Mouse (Mus musculus): ENCODE measurements around the gene Kif3c.
A peak's percentile ranks its signal among the peaks of the same experiment; 100 is the strongest.

Kif3c gene

DNA sequence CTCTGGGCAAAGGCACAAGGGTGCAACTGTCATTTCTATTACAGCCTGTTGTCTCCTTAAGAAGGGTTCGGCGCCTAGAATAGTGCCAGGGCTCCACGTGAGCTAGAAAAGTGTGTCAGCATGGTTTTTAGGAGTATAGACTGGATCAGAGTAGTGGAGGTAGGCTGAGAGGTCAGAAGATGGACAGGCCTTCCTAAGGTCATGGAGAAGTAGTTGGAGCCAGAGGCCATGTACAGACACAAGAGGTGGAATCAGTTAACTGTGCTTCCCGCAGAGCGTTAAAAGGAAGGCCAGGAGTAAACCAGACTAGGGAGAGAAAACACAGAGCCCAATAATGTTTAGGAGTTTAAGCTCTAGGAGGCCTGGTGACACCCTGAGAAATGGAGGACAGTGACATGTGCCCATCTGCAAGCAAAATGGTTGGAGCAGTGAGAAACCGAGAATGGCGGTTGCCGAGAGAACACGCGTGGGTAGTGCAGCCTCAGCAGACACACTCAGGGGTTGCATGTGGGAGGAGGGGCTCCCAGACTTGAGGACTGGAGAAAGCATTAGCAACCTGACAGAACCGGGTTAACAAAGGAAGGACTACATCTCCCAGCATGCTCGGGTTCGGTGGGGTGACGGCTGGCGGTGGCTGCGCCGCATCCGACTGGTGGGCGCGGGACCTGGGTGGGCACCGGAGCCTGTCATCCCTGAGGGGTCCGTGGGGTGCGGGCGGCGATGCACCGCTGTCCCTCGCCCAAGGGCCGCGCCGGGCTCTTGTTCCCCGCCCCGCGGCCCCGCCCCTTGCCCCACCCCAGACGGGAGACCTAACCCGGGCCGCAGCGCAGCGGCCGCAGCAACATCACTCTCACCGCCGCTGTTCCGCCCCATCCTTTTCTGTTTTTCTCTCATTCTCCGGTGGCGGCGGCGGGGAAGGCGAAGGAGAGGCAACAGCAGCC is at the start of gene Kif3c:
Kif3c (plus strand) TSS at position 625 of the 941 bp plus-strand sequence.
- peak; percentile 74 for DNase-seq (ENCODE audit: low spot score)

DNA sequence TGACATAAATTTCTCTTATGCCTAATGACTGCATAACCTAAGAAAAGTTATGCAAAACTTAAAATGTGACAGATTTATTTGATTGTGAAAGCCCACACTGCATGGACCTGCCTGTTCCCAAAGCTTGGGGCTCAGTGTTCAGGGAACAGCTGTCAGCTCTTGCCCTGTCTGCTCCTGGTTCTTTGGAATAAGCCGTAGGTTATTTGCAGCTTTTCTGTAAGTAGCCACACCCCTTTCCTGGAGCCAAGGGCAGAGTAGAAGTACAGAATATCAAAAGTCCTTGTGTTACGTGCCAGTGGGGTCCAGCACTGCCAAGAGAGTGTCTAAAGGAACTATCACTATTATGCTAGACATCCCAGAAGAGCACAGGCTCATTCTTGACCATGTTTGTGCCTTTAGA is 48.8 kb upstream of the Kif3c start:
- DNase-seq (ENCODE audit: low spot score) = no peak

DNA sequence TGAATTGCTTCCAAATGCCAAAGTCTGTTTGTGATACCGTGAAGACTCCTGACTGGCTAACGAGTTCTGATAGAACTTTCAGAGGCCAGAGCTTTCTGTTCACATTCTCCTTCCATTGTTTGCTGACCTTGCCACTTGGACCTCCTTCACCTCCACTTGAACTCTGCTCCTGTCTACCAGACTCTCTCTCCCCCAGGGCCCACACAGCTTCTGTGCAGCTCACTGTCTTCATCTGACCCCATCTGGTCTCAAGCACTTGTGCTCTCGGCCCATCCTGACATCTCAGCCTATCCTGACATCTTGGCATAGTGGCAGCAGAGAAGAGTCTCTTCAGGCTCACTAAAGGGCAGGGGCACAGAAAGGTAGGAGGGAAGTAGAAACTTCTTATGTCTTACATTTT is 48.0 kb upstream of the Kif3c start:
- DNase-seq (ENCODE audit: low spot score) = no peak

DNA sequence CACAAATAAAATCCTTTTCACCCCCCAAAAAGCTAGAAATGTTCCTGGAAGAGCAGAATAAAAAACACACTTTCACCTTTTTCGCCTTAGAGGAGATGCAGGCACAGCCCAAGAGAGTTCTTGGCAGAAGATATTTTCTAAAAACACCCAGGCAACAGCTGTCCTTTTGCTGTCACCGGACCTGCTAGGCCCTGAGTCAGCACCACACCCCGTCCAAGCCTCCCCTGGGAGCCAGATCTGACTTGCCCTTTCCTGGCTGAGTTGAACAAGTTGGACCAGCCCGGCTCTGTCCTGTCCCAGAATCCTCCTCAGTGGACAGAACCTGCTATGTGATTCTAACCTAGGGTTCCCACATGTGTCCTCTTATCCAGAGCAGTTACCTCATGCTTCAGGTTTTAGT is 45.6 kb upstream of the Kif3c start:
- no peak for DNase-seq (ENCODE audit: low spot score)

DNA sequence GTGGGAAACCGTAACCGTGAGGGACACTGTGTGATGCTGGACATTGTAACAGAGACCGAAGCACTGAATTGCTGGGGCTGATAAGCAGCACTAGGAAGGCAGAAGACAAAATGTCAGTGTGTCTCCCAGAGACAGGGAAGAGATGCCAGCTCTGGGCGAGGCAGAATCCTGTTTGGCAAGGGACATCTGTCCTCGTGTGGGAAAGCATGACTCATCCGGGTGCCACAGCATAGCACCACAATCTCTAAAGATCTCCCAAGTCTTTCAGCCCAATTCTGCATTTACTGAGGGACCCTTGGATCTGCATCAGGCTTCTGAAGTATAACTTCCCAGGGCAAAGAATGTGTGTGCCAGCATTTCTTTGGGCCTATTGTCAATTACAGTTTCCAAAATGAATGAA is 41.7 kb upstream of the Kif3c start:
- peak; percentile 71 for DNase-seq (ENCODE audit: low spot score)

DNA sequence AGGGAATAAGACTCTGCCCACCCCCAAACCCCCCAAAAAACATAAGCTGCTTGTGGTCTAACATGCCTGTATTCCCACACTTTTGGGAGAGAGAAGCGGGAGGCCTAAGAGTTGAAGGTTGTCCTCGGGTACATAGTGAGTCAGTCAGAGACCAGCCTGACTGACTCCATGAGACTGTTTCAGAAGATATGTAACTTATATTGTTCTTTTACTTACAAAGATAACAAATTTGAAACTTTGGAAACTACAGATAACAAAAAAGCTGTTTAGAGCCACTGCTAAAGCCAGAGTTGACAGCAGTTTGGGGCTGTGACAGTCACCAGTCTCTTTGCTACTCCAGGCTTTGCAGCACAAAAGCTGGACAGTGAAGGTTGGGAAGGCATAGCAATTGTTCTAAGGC is 39.7 kb upstream of the Kif3c start:
- DNase-seq (ENCODE audit: low spot score) = no peak

DNA sequence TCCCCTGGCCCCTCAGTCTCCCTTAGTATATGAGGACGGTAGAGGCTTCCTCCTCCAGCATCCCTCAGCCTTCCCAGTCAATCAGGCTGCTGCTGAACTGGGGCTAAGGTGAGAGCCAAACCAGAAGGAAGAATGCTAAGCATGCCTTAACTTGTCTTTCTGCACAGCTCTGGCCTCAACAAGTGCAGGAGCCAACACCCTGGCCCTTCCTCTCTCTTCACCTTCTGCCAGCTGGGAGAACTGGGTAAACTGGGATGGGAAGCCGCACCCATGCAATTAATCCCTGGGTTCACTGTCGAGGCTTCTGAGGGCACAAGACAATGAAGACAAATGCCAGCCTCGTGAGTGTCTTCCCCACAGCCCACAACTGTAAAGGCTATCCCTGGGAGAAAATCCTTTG is 35.3 kb upstream of the Kif3c start:
- no peak for DNase-seq (ENCODE audit: low spot score)

DNA sequence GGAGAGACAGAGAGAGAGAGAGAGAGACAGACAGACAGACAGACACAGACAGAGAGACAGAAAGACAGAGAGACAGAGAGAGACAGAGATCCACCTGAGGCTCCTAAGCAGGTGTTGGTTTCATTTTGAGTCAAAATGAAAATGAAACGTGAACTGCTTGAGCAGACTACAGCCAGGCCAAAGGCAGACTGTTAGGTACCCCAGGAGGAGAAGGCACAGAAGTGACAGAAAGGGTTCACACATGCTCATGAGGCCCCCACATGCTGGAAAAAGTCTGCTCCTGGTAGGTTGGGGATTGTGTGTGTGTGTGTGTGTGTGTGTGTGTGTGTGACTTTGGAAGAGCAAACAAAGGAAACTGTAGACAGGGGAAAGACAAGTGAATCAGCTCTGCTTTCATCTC is 26.0 kb upstream of the Kif3c start:
- no peak for DNase-seq (ENCODE audit: low spot score)

DNA sequence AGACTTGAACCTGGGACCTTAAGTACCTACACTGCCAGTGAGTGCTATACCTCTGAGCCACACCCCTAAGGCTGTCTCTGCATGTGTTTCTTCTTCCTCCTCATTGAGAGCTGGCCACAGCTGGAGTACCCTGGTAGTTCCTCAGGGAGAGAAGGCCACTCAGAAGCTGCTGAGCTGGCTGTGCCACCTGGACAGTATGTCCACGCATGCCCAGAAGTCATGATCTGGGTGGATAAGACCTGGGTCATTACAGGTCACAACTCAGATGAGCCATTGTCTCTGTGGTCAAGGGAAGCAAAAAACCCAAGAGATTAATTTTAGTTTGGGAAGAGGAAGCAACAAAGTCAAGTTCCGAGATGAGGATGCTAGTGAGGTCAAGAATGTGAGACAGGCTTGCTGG is 20.8 kb upstream of the Kif3c start:
- no peak for DNase-seq (ENCODE audit: low spot score)

DNA sequence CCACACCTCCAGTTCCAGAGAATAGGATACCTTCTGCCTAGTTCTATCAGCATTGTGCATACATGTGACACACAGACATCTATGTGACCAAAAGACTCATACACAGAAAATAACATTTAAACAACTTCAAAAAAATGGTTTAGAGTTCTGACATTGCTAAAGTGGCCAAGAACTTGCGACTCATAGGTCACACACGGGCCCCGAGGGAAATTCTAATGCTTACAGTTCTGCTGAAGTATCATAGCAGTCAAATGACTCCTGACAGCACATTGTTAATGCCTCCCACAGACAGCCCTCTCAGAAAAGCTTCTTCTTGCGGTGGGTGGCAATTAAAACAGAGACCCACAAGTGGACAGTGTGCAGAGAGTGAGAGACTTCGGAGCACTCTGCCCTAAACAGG is 19.9 kb upstream of the Kif3c start:
- DNase-seq (ENCODE audit: low spot score) = no peak

DNA sequence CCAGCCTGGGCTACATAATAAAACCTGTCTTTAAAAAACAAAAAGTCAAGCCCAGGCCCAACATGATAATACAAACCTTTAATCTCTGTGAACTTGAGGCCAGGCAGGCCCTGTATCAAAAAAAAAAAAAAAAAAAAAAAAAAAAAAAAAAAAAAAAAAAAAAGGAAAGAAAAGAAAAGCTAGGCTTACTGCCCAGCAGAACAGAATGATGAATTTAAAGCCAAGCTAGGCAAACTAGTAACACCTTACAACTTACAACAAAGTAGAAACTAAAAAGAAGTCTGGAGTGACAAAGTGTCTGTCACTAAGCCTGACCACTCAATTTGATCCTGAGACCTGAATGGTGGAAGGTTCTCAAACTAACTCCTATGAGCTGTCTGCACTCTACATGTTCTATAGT is 17.2 kb upstream of the Kif3c start:
- DNase-seq (ENCODE audit: low spot score) = no peak

DNA sequence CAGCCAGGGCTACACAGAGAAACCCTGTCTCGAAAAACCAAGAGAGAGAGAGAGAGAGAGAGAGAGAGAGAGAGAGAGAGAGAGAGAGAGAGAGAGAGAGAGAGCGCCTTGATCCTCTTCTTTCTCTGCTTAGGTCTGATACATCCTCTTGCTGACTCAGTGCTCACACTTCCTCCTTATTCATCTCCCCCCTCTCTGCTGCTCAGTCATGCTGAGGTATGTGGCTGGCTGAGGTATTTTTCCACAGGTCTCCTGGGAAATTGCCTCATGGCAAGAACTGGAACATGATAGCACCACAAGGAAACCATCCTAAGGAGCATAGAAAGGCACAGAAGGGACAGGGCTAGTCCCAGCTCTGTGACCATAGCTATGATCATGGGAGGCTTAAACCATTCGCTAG is 15.5 kb upstream of the Kif3c start:
- no peak for DNase-seq (ENCODE audit: low spot score)

DNA sequence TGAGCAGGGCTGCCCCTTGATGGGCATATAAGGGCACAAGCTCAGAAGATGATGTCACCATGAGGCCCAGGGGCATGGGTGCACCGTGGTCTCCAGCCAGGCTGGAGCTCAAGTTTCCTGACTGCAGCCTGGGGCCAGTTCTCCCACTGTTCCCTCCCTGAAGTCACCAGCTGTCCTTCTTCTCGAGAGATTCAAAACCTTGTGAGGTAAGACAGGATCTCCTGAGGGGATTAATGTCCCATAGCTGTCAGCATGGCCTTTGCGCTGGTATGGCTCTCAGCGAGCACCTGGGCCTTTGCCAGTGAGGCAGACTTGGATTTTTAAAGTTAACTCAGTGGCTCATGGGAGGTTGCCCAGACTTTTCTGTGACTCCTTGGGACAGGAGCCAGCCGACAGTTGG is 14.8 kb upstream of the Kif3c start:
- DNase-seq (ENCODE audit: low spot score) = no peak

DNA sequence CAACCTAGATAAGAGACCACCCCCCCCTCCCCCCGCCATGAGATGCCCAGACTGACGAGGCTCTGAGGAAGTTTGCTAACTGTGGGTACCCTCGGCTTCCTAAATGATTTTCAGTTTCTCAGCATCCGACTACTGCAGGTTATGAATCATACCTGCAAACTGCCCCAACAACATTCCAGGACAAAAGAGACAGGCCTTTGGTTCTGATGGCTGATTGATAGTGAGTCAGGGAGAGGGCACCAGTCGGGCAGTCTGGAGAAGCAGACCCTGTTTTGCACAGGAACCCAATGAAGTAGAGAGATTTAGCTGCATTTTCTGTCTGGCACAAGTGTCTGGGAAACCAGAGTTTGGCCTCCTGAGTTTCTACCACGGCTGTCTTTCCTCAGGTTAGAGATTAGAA is 12.7 kb upstream of the Kif3c start:
- no peak for DNase-seq (ENCODE audit: low spot score)

DNA sequence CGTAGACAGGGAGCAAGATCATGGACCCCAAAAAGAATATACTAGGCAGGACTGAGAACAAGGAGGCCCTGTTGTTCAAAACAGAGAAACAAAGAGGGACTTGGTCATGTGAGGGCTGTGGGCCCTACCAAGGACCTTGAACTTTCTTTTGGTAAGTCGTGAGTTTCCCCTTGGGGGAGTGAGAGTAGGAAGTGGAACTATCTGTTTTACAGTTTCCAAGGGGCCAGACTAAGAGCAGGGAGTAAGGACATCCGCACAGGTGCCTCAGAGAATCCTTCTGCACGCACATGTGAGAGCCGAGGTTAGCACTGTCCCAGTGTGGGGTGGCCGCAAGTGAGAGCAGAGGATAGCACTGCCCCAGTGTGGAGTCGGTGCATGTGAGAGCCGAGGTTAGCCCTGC is 9.9 kb upstream of the Kif3c start:
- DNase-seq (ENCODE audit: low spot score) = no peak

DNA sequence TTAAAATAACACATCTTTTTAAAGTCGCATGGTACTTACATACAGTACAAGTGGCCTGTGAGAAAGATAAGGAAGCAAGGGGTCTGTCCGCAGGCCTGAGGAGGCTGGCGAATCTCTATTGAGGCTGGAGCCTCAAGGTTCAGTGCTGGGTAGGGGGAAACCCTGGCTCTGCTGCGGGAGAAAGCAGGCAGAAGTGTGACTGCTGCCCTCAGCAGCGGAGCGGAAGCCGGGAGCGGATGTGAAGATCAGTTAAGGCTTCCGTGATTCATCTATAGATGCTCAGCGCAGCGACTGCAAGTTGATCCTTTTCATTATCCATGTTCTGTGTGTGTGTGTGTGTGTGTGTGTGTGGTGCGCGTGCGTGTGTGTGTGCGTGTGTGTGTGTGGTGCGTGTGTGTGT is 8.1 kb upstream of the Kif3c start:
- no peak for DNase-seq (ENCODE audit: low spot score)

DNA sequence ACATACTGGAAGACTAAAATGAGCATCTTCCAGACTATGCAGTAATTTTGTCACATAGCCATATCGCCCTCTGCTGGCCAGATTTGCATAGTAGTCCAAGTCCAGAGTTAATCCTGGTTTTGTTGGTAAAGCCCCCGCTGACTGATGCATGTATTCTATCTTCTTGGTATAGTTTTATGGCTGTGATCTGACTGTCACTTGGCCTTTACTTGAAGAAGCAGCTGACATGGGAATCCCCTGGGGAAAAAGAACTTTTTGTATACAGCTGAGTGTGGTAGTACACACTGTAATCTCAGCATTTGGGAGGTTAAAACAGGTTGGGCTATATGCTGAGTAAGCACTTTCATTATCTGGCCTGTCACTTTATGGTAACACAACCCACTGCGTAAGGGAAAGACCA is 5.6 kb upstream of the Kif3c start:
- peak; percentile 88 for DNase-seq (ENCODE audit: low spot score)

DNA sequence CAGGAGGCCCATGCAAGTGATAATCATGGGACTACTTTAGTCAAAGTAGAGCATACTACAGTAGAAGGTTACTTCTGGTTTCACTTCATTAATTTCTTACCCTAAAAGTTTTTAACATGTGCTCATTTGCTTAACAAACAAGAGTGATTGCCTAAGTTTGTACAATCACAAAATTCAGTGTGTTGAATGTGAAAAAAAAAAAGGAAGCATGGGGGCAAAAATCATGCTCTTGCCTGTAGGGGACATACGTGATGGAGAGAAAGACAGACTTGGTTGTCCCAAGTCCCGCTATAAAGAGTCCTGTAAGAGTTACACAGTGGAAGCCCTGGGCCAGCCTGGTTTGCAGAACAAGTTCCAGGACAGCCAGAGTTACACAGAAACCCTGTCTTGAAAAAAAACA is 4.9 kb upstream of the Kif3c start:
- DNase-seq (ENCODE audit: low spot score) = no peak

DNA sequence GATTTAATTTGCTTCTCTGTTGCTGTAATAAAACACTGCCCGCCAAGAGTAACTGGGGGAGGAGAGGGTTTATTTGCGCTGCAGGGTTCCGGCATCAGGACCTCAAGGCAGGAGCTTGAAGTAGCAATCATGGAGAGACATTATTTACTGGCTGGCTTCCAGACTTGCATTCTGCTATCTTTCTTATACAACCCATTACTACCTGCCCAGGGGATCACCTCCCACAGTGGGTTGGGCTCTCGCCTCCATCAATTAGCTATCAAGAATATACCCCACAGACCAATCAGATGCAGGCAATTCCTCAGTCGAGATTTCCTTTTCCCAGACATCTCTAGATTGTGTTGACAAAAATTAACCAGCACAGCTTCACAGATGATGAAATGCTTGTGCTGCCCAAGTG is 856 bp upstream of the Kif3c start:
- no peak for DNase-seq (ENCODE audit: low spot score)

DNA sequence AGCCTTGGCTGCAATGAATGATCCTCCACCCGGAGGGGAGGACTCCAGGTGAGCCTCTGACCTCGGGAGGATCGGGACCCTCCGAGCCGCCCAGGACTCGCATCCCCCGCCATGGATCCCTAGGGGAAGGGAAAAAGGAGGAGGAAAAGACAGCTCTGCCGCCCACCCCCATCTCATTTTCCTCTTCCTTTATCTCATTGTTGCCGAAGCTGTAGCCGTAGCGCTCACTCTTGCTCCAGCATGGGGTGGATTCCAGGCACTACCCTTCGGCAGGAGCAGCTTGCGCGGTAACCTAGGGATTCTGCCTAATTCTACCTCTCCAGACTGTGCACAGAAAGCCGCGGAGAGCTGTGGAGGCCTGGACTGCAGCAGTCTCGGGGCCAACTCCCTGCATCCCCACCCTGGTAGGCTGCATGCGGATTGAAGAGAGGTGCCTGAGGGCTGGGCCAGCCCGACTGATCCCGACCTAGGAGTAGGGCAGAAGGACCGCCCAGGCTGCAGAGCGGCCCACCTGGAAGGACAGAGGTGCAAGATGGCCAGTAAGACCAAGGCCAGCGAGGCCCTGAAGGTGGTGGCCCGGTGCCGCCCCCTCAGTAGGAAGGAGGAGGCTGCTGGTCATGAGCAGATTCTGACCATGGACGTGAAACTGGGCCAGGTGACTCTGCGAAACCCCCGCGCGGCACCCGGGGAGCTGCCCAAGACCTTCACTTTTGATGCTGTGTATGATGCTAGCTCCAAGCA is 687 bp downstream of the Kif3c start:
- no peak for DNase-seq (ENCODE audit: low spot score)

DNA sequence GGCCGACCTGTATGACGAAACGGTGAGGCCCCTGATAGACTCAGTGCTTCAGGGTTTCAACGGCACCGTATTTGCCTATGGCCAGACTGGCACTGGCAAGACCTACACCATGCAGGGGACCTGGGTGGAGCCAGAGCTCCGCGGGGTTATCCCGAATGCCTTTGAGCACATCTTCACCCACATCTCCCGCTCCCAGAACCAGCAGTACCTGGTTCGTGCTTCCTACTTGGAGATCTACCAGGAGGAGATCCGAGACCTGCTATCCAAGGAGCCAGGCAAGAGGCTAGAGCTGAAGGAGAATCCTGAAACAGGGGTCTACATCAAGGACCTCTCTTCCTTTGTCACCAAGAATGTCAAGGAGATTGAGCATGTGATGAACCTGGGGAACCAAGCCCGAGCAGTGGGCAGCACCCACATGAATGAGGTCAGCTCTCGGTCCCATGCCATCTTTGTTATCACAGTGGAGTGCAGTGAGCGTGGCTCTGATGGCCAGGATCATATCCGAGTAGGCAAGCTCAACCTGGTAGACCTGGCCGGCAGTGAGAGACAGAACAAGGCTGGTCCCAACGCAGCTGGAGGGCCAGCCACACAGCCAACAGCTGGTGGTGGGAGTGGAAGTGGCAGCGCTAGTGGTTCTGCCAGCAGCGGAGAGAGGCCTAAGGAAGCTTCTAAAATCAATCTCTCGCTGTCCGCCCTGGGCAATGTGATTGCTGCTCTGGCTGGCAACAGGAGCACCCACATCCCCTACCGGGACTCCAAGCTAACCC is 1.4 kb downstream of the Kif3c start:
- no peak for DNase-seq (ENCODE audit: low spot score)

DNA sequence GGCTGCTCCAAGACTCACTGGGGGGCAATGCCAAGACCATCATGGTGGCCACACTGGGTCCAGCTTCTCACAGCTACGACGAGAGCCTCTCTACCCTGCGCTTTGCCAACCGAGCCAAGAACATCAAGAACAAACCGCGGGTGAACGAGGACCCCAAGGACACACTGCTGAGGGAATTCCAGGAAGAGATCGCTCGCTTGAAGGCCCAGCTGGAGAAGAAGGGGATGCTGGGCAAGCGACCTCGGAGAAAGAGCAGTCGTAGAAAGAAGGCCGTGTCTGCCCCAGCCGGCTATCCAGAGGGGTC is 2.0 kb downstream of the Kif3c start:
- DNase-seq (ENCODE audit: low spot score) = no peak

DNA sequence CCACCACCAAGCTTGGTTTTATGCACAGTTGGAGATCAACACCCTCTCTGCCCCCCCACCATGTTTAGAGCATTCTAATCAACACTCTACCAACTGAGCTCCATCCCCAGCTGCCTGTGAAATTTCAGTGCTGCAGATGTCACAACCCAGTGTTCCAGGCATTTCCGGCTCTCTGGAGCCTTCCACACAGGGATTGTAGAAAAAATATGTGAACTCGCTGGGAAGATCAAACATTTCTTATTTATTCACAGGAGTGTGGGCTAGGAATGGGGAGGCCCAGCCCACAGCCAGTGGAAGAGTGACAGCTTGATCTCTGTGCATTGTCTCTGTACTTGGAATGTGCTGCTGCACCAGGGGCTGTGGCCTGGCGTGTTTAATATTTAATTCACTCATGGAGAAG is 3.8 kb downstream of the Kif3c start:
- no peak for DNase-seq (ENCODE audit: low spot score)

All from layer of hippocampus, adult 9-10 months (tissue).